Mouse (Mus musculus) forelimb bud, embryonic 11.5 days (tissue): Measurements from ENCODE around the gene Vamp5.

Experiments
- DNase-seq: peaks from one replicate; pipeline ENCODE4 v3.0.0-alpha.2; 2012; ENCODE audit warnings: low read depth, low spot score

Vamp5 gene

DNA sequence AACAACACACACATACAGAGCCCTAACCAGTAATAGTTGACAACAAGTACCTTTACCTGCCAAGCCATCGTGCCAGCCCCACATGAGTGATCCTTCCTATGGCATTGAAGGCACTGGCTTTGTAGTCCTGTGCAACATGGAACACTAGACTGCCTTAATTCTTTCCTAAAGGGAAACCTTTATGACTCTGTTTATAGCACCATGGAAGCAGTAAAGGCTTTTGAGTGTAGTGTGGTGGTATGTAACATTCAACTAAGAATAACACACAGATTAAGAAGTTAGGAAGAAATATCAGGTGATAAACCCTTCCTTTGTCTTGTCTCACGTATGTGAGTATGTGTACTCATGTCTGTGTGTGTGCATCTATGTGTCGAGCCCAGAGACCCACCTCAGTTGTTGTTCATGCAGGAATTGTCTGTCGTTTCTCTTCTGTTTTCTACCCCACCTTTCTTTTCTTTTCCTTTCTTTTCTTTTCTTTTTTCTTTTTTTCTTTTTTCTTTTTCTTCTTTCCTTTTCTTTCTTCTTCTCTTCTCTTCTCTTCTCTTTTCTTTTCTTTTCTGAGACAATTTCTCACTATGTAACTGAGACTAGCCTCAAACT, 13.3 kb downstream of the Vamp5 start, which contains the start of gene Rnf181:
Gene Rnf181 (minus strand): TSS at position 113 of the 600 bp plus-strand sequence.
- DNase-seq, result no peak

DNA sequence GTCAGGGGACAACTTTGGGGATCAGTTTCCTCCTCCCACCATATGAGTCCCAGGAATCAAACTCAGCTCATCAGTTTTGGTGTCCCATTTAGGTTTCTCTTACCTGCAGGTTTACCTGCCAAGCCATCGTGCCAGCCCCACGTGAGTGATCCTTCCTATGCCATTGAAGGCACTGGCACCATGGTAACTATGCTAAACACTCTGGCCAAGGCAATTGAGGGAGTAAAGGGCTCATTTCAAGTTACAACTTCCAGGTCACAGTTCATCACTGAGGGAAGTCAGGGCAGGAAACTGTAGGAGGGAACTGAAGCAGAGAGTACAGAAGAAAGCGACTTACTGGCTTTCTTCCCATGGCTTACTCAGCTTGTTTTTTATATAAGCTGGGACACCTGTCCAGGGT, 14.0 kb downstream of the Vamp5 start:
- DNase-seq, result no peak

DNA sequence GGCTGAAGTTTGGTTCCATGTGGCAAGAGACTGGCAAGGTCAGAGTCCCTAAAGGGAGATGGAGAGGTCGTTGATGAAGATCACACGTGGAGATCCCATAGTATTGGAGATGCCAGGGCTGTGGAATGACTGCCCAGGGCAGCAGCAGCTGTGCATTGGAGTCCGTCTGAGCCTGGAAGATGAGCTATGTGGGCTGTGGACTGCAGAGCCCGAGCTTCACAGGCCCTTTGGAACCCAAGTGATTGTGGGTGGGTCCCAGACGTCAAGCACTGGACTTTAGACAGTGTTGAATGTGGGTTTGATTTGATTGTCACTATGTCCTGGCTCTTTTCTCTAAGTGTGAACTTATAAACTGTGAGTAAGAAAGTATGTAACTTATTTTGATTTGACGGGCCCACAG, 15.3 kb downstream of the Vamp5 start:
- no peak for DNase-seq

DNA sequence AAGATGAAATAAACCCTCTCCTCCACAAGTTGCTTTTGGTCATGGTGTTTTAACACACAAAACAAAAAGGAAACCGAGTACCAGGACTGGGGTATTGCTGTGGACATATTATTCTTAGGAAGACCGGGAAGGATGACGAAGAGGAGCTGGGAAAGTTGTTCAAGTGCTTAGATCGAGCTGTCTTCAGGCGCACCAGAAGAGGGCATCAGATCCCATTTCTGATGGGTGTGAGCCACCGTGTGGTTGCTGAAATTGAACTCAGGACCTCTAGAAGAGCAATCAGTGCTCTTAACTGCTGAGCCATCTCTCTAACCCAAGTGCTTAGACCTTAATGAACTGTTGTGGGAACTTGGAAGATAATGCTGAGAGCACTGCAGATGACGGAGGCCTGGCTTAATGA, 16.3 kb downstream of the Vamp5 start:
- no peak for DNase-seq

DNA sequence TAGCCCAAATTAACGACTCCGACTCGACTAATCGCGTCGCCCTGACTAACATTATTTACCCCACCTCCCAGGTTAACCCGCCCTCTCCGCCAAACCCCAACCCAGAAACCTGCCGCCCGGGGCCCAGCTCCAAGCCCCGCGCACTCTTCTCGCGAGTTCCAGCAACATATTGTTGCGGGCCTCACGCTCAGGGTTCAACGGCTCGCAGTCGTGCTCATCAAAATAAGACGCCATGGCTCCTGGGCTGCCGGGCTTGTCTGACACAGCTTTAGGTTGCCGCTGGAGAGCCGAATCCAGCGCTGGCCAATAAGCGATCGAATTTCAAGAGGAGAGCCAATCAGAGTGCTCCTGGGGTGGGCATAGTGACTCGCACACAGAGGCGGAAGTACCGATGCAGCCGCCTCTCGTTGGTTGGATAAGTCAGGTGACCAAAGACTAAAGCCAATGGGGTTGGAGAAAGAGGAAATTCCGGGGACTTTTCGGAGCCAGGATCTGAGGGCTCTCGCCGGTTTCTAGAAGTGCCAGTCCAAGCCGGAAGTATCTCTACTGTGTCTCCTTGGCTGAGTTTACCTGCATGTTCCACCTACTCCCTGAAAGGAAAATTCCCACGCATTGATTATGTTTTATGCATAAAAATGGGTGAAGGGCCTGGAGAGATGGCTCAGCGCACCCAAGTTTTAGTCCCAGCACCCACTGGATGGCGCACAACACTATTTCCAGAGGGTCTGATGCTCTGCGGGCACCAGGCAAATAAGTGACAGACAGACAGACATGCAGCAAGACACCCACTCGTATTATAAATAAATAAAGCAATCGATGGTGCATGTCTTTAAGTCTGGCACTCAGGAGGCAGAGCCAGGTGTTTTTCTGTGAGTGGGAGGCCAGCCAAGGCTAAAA, 17.9 kb downstream of the Vamp5 start:
- DNase-seq, result peak; percentile 97

DNA sequence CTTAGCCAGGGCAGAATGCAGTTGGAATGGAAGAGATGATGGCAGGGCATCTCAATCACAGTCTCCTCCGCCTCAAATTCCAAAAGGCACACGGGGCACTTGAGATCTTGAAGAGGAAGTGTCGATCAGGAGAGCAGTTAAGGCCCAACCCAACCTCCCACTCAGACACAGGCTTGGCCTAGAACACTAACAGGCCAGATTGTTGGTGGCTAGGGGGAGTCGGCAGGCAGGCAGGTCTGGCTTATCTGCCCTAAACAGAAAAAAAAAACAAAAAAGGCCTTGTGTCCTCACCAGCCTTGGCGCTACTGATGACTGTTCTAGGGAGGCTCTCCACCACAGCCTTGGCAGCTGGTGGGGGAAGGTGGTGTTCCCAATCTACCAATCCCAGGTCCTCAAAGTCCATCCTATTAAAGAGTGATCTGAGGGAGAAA, 19.1 kb downstream of the Vamp5 start:
- no peak for DNase-seq

DNA sequence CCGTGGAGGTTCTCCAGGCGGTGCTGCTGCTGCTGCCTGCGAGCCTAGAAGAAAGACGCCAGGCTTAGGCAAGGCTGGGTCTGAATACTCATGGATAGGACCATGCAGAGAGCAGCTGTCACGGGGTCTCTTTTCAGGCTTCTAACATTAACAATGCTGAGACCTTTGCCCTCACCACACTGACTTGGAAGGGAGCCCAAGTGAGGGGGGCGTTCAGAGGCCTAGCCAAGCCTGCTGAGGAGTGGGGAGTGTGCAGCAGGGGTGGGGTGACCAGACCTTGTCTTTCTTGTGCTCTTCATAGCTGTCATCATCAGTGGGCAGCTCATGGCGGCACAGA, 19.7 kb downstream of the Vamp5 start:
- DNase-seq, result no peak

DNA sequence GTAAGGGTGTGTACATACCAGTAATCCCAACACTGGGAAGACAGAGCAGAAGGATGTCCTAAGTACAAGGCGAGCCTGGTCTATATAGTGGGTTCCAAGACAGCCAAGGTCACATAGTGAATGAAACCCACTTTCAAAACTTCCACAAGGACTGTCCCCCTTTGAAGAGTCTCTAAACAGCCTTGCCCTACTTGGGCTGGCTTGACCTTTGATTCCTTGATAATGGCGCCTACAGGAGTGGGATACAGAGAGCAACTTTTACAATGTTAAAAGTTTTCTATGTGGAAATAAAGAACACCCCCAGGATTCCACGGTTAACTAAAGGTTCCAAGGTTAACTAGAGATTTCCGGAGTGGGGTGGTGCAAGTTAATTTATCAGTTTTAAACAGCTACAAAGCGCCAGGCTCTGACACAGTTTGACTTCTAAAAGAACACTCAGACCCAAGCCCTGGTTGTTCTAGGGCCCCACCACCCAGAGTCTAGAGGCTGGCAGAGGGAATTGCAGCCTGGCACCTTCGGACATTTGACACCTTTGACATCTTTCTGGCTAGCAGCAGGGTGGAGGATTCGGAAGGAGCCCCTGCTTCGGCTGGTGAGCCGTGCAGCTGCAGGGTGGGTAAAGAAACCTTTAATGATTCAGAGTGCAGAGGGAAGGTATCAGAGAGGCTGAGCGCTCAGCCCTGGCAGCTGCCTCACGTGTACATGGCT, 20.2 kb downstream of the Vamp5 start:
- no peak for DNase-seq

DNA sequence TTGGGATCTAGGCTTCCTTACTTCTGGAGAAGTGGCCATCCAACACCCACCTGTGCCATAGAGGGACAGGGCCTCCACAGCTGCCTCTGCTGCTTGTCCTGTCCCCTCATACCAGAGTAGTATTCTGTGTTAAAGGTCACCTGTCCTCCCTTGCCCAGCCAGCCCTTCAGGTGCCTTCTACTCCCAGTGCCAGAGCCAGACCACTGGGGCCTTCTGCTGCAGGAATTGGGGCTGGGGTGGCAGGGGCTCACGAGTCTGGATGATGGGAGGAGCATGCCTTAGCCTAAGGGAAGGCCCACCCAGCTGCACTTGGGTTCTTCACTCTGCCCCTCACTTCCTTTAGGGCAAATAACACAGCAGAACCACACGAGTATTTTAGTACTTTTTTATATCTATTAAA, 20.9 kb downstream of the Vamp5 start:
- DNase-seq, result no peak

DNA sequence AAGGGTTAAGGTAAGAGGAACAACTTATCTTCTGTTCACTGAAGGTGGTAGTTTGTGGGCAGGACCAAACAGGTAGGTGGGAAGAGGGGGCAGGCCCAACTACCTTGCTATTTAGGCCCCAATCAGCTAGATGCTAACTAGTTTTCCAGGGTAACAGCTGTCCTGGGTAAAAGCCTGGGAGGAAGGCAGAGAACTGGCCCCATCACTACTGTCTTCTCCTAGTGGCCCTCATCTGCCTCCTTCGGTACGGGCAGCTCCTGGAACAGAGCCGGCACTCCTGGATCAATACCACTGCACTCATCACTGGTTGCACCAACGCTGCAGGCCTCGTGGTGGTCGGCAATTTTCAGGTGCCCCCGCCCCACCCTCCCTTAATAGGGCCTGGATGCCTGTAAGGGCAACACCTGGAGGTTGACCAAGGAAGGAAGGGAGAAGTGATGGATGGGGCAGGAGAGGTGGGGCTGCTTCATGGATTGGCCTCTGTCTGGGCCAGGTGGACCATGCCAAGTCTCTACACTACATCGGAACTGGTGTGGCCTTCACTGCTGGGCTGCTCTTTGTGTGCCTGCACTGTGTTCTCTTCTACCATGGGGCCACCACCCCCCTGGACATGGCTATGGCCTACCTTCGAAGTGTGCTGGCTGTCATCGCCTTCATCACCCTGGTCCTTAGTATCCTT, 22.0 kb downstream of the Vamp5 start:
- DNase-seq, result no peak

DNA sequence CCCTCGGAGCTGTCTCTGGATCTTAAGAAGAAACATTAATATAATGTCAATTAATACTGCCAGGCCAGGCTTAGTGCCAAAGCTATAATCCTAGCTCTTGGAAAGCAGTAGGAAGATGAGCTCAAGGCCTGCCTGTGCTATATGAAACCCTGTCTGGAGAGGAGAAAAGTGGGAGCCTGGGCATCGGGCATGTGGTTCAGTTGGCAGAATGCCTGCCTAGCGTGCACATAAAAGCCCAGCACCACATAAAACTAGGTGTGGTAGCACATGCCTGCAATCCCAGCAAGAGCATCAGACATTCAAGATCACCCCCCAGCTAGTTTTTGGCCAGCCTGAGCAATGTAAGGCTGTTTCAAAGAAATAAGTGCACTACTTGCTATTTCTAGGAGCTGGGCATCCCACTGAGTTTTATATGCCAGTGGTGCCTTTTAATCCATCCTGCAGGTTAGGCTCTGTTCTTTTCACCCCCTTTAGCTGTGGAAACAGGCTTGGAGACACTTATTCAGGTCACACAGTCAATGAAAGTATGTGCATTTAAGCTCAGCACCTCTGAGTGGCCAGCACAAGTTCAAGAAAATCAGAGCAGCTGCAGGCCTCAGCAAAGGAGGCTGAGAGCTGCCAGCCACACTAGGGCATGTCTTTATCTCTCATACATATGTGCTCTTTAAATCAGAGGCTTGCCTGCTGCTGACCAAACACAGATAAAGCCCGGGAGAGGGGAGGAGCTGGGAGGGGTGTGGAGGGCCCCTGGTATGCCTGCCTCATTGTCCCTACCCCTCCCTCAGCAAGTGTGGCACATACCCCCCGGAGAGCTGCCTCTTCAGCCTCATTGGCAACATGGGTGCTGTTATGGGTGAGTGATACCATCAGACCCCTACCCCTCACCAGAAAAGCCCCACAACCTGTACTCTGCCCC, 22.8 kb downstream of the Vamp5 start:
- no peak for DNase-seq

DNA sequence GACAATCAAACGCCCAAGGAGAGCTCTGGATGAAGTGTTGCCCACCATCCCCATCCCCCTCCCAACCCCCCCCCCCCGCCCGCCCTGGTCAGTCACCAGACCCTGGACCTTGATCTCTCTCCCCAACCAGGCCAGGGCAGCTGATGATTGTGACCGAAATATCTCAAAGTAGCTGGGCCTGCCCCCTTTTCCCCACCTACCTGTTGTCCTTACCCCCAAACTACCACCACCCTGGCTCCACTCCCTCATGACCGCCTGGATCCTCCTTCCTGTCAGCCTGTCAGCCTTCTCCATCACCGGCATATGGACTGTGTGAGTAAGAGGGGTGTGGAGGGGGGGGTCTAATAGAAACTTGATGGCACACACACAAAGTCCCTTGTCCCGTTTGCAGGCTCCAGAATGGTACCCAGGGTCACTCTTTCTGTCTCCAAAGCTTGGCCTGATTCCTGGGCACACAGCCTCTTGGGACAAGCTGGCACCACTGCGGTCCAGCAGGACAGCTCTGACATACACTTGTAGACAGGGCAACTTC, 24.2 kb downstream of the Vamp5 start:
- no peak for DNase-seq

DNA sequence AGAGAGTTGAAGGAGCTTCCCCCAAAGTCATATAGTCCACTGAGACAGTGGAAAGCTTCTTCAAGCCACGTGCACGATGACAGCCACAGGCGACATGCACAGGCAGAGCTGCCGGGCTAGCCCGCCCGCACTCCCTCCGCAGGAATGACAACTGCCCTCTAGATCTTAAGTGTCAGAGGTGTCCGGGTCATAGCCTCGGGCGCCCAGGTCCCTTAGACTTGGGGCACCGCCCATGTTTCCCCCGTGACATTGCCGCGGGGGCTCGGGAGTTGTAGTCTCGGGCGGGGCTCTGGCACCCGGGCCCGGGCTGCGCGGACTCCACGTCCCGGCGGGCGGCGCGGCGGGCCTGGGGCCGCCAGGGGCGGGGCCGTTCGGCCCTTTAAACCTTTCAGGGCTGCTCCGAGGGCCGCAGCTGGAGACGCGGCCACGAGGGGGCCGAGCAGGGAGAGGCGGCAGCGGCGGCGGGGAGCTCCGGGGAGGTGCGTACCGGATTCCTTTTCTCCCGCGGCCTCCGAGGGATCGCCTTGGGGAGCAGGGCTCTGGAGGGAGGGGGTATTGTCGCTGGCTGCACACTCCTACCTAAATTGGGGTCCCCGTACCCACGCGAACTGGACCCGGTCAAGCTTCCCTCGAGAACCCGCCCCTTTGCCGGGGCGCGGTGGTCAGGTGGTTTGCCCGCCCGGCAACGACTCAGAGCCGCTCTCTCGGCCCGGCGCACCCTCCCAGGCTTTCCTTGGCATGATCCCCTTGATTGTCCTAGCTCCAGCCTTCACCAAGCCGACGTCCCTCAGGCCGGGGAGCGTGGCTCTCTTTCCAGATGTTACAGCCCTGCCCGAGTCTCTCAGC, 25.0 kb downstream of the Vamp5 start, which contains the start of gene Tmem150a:
Gene Tmem150a (plus strand): TSS at position 382 of the 846 bp plus-strand sequence.
- peak; percentile 57 for DNase-seq

DNA sequence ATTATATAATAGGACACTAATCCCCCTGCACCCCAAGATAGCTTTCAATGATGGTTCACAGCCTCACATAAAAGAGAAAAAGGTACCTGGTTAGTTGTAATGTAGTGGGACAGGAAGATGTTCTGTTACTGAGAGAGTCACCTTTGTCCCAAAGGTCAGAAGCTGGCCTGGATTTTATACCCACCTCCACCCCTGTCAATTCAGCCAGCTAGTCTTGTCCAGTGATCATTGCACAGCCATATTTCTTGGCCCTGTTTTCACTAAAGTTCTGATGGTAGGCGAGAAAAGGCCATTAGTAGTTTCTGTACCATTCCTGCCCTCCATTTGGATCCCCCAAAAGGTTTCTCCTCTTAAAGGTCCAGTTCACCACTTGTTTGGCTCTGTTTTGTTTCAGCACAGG, 26.2 kb downstream of the Vamp5 start:
- no peak for DNase-seq

DNA sequence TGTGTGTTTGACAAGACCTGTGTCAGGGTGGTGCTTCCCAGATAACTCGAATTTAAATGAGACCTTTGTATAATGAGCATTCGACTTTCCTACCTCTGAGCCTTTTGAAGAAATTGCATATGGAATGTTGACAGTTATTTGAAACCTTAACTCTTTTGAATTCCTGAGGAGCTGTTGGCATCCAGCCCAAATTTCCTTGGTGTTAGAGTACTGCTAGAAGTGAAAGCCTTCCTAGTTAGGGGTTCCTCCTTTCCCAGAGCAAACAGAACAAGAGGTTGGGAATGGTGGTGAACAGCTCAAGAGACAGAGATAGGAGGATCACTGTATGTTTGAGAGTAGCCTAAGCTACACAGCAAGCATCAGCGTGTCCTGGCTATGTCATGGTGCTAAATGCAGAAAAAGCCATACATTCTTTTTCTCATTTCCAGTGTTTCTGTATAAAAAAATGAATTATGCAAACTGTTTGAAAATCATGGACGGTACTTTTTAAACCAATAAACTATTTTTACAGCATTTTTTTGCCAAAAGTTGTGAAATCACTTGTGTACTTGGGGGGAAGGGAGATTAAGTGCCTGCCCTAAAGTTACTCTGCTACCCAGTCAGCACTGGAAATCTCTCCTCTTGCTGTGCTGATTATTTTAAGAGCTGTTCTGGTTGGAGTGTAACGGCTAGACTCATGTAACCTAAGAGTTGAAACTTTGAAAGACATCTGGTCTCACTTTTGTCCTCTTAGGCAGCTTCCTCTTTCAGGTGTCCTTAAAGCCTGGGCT, 27.4 kb downstream of the Vamp5 start:
- DNase-seq, result no peak

DNA sequence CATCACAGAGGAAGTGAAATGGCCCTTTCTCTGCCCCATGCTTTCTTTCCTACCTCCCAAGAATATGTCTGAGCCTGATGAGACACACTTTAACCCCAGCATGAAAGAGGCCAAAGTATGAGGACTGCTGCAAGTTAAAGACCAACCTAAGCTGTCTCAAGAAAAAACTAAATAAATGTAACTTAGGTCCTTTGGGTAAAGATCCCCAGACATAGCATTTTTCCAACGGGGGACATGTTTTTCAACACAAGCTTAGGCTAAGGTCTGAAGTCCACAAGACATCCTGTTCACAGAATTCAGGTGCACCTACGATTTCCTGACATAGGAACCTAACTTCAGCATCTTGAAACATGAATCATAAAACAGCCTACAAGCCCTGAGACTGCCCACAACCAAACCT, 30.1 kb downstream of the Vamp5 start:
- DNase-seq, result no peak

DNA sequence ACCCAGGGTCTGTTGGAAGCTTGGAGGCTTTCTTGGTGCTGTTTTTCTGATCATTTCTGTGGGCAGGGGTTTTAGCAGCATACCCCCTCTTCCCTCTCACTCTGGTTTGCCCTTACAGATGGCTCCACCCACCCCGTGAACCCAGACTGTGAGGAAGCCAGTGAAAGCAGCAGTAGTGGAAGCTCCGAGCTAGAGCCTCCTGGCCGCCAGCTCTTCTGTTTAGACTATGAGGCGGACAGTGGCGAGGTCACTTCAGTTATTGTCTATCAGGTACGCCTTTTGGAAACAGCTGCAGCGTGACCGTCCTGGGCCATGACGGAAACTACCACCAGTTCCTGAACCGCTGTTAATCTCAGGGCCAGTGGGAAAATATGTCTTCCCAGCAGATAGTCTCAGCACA, 31.9 kb downstream of the Vamp5 start:
- no peak for DNase-seq

DNA sequence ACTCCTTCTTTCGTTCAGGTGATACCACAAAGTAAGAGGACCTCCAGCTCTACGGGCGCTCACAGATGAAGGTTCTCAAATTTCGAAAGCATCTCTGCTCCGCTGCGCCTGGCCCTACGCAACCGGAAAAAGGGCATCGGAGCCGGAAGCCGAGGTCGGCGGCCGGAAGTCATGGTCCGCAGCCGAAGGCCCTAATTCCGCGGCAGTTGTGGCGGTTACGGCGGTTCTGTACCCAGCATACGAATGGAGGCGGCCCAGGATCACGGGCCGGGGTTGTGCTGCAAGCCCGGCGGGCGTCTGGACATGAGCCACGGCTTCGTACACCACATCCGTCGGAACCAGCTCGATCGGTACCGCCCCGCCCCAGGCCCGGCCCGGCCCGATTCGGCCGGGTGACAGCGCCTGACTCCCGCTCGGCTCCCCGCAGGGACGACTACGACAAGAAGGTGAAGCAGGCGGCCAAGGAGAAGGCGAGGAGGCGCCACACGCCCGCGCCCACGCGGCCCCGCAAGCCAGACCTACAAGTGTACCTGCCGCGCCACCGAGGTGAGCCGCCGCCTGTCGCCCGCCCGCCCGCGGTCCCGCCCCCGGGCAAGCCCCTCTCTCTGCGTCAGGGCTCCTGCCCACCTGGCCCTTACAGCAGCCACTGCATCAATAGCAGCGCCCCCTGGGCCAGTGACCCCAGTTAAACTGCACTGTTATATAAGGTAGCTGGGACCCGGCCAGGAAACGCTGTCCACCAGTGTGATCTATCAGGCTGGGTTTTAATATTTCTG, 32.9 kb downstream of the Vamp5 start, which contains the start of gene 0610030E20Rik:
Gene 0610030E20Rik (plus strand): TSS at position 152 of the 776 bp plus-strand sequence.
- DNase-seq, result peak; percentile 74
